Mouse (Mus musculus) gastrocnemius, postnatal 14 days (tissue): Measurements from ENCODE around the gene Tomt. TPM values are rescaled to one million over a fixed set of nuclear protein-coding genes. Genes with fewer than 3 reads are reported as not detected.
"Not testable (repeated sequence)": the region's sequence is repeated elsewhere in the genome, so short reads cannot be mapped to it uniquely, and the experiment has no call there.

Experiments
- DNase-seq: peaks from one replicate; pipeline ENCODE4 v3.0.0; 2021; ENCODE audit warnings: mixed read lengths
- intact Hi-C: fragments of 180-260 bp; cut with DNase I; formaldehyde crosslinking; loops from one replicate; pipeline ENCODE4 v1.15.1; 2025; ENCODE audit warnings: low total_unique reads
- long read RNA-seq, 2 experiments: library from polyadenylated mRNA; stranded (forward); transcript quantifications; one replicate each; pipeline ENCODE4 v2.0.0; 2021
- total RNA-seq, 2 experiments: library from RNA; stranded (reverse); gene quantifications; 2 replicates each; pipeline ENCODE4 v1.2.3; 2021

Tomt gene
- total RNA-seq = not detected
- long read RNA-seq, experiment 1 = 0 reads
- long read RNA-seq, experiment 2 = 0 reads

GRCm38 (mm10) chr7:101906287-101906681 lies at the start of gene Tomt:
Tomt (minus strand) TSS chr7:101906359.
- intact Hi-C loops = no loop called here
- no peak for DNase-seq

GRCm38 (mm10) chr7:101955862-101956261 lies 49.7 kb upstream of the Tomt start:
- DNase-seq = no peak
- intact Hi-C loops = no loop called here

GRCm38 (mm10) chr7:101955276-101955675 lies 49.1 kb upstream of the Tomt start:
- intact Hi-C loops = no loop called here
- DNase-seq = no peak

- DNase-seq = no peak
- intact Hi-C loops = no loop called here
Observed at GRCm38 (mm10) chr7:101954163-101954562, 48.0 kb upstream of the Tomt start.

GRCm38 (mm10) chr7:101952098-101952497 lies 45.9 kb upstream of the Tomt start:
- intact Hi-C loops = no loop called here
- DNase-seq = no peak

- DNase-seq = no peak
- intact Hi-C loops = no loop called here
Observed at GRCm38 (mm10) chr7:101951648-101952047, 45.5 kb upstream of the Tomt start.

GRCm38 (mm10) chr7:101949008-101949407 lies 42.8 kb upstream of the Tomt start:
- intact Hi-C loops = not testable (repeated sequence)

GRCm38 (mm10) chr7:101939758-101940157 lies 33.6 kb upstream of the Tomt start:
- intact Hi-C loops = loop anchor here (5.0 kb wide), 1 partner anchor 33 kb away; no protein-coding TSS in a partner anchor
- DNase-seq = no peak

More at GRCm38 (mm10) chr7:101949008-101949407, 42.8 kb upstream of the Tomt start:
- not testable (repeated sequence) for DNase-seq

- intact Hi-C loops = loop anchor here (5.0 kb wide), 1 partner anchor 34 kb away; no protein-coding TSS in a partner anchor
- no peak for DNase-seq
Observed at GRCm38 (mm10) chr7:101938348-101938747, 32.2 kb upstream of the Tomt start.

- no peak for DNase-seq
- intact Hi-C loops = loop anchor here (5.0 kb wide), 1 partner anchor 35 kb away; no protein-coding TSS in a partner anchor
Observed at GRCm38 (mm10) chr7:101937569-101937968, 31.4 kb upstream of the Tomt start.

GRCm38 (mm10) chr7:101936996-101937395 lies 30.8 kb upstream of the Tomt start:
- no peak for DNase-seq
- intact Hi-C loops = loop anchor here (5.0 kb wide), 1 partner anchor 35 kb away; no protein-coding TSS in a partner anchor

- intact Hi-C loops = loop anchor here (5.0 kb wide), 1 partner anchor 36 kb away; no protein-coding TSS in a partner anchor
- DNase-seq = no peak
Observed at GRCm38 (mm10) chr7:101935957-101936356, 29.8 kb upstream of the Tomt start.

- peak; percentile 96 for DNase-seq
- intact Hi-C loops = no loop called here
Observed at GRCm38 (mm10) chr7:101933751-101934240, 27.6 kb upstream of the Tomt start, which contains the start of the genes Lrrc51 and Numa1. Lrrc51 (minus strand) TSS chr7:101933895. Numa1 (plus strand) TSS chr7:101934111.

- intact Hi-C loops = no loop called here
- no peak for DNase-seq
Observed at GRCm38 (mm10) chr7:101933300-101933699, 27.1 kb upstream of the Tomt start.

GRCm38 (mm10) chr7:101932551-101932950 lies 26.4 kb upstream of the Tomt start:
- intact Hi-C loops = no loop called here
- DNase-seq = no peak

GRCm38 (mm10) chr7:101928093-101928492 lies 21.9 kb upstream of the Tomt start:
- intact Hi-C loops = no loop called here

GRCm38 (mm10) chr7:101925892-101926291 lies 19.7 kb upstream of the Tomt start:
- intact Hi-C loops, DNase-seq: not testable (repeated sequence)

More at GRCm38 (mm10) chr7:101928093-101928492, 21.9 kb upstream of the Tomt start:
- DNase-seq = no peak

- intact Hi-C loops = loop anchor here (5.0 kb wide), 1 partner anchor 159 kb away; no protein-coding TSS in a partner anchor
- peak; percentile 59 for DNase-seq
Observed at GRCm38 (mm10) chr7:101918071-101918470, 11.9 kb upstream of the Tomt start.

GRCm38 (mm10) chr7:101911982-101912381 lies 5.8 kb upstream of the Tomt start:
- intact Hi-C loops = no loop called here
- DNase-seq = no peak

GRCm38 (mm10) chr7:101910138-101910537 lies 4.0 kb upstream of the Tomt start:
- DNase-seq = peak; percentile 53
- intact Hi-C loops = no loop called here

GRCm38 (mm10) chr7:101908367-101908766 lies 2.2 kb upstream of the Tomt start:
- DNase-seq = peak; percentile 61
- intact Hi-C loops = no loop called here
